Mouse (Mus musculus) thymus, adult 2 months (tissue): ENCODE results near the gene Siah3. TPM values are rescaled to one million over a fixed set of nuclear protein-coding genes. Genes with fewer than 3 reads are reported as not detected.
"Not testable (repeated sequence)": the region's sequence is repeated elsewhere in the genome, so short reads cannot be mapped to it uniquely, and the experiment has no call there.

ENCODE experiments used
- DNase-seq: peaks from one replicate; pipeline ENCODE4 v3.0.0; 2021
- H3K27ac ChIP-seq: fragments of 200-500 bp; 2 replicates; pipeline ENCODE4 v1.5.1; 2012; ENCODE audit warnings: low read length, control low read depth; ENCODE audit not compliant: control insufficient read depth, insufficient read depth
- H3K27me3 ChIP-seq: fragments of 200-500 bp; 2 replicates; pipeline ENCODE4 v1.6.1; 2012; ENCODE audit warnings: mild to moderate bottlenecking, low read length, moderate library complexity, mixed read lengths; ENCODE audit not compliant: control insufficient read depth, insufficient read depth
- H3K36me3 ChIP-seq: fragments of 200-500 bp; 2 replicates; pipeline ENCODE4 v1.6.1; 2012; ENCODE audit warnings: mild to moderate bottlenecking, low read length, moderate library complexity; ENCODE audit not compliant: control insufficient read depth, insufficient read depth
- H3K4me1 ChIP-seq: fragments of 200-500 bp; replicated peaks from 2 replicates; pipeline ENCODE4 v1.6.1; 2012; ENCODE audit warnings: low read length; ENCODE audit not compliant: control insufficient read depth, insufficient read depth
- H3K4me3 ChIP-seq: fragments of 200-500 bp; 2 replicates; pipeline ENCODE4 v1.5.1; 2012; ENCODE audit warnings: mild to moderate bottlenecking, low read length, control low read depth, moderate library complexity; ENCODE audit not compliant: control insufficient read depth, insufficient read depth
- CTCF ChIP-seq: fragments of 200-500 bp; IDR thresholded peaks from 2 replicates; pipeline ENCODE4 v1.5.1; 2012; ENCODE audit warnings: mild to moderate bottlenecking, control low read depth, low read length, moderate library complexity, borderline replicate concordance; ENCODE audit not compliant: control insufficient read depth, poor library complexity, insufficient read depth; ENCODE audit errors: extremely low read depth
- POLR2A ChIP-seq: fragments of 200-500 bp; IDR thresholded peaks from 2 replicates; pipeline ENCODE4 v1.6.1; 2012; ENCODE audit warnings: mild to moderate bottlenecking, low read length, control low read depth, moderate library complexity; ENCODE audit not compliant: control insufficient read depth, poor library complexity, insufficient read depth; ENCODE audit errors: extremely low read depth
- whole genome bisulfite sequencing: fragments of 180-500 bp; shearing (Covaris S2); methylation state at CpG from one replicate; pipeline ENCODE4 v1.1.7; 2018; 5-methylcytosine and 5-hydroxymethylcytosine counted together
- polyA plus RNA-seq: library from polyadenylated mRNA; depleted of rRNA; stranded (reverse); fragments of >200 nt; gene quantifications from 2 replicates; pipeline ENCODE4 v1.2.3, GENCODE M21; 2012

Gene Siah3
- polyA plus RNA-seq, 1 experiment: 0.05 TPM

GRCm38 (mm10) chr14:75432850-75433249 lies 22.9 kb upstream of the Siah3 start:
- Histone ChIP-seq H3K27ac (no peak overlapping the region), H3K36me3 (no peaks in the 10 kb centered on the region), H3K4me1 (no peaks in the 10 kb centered on the region), H3K4me3 (no peak overlapping the region), H3K27me3 (no peaks in the 10 kb centered on the region)
- 92% methylated on average over 10 of the region's 10 CpGs for WGBS
- no peak for TF ChIP-seq POLR2A
- TF ChIP-seq CTCF: no peak
- DNase-seq: no peak

DNA sequence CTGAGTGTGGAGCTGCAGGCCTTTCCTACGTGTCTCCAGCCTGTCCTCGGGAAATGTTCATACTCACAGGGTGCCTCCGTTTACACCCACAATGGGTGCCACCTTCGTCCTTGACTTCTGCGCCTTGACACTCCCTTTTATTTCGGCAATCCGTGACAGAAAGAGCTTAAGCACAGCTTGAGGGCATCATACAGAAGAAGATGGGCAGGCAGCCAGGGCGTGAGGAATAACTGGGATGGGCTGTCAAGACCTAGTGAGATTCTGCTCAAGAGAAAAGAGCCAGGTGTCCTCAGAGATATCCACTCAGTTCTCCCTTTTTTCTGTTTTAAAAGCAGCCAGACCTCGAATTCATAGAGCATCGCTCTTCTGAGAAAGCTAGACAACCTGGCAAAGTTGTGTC lies 21.2 kb upstream of the Siah3 start:
- WGBS: 93% methylated on average over 10 of the region's 10 CpGs
- no peaks in the 10 kb centered on the region for H3K36me3 ChIP-seq
- no peak for TF ChIP-seq CTCF
- no peak for TF ChIP-seq POLR2A
- no peaks in the 10 kb centered on the region for H3K4me1 ChIP-seq
- H3K4me3 ChIP-seq: no peak overlapping the region
- no peak for DNase-seq
- H3K27me3 ChIP-seq: no peaks in the 10 kb centered on the region
- no peak overlapping the region for H3K27ac ChIP-seq

GRCm38 (mm10) chr14:75444486-75445105 lies 11.2 kb upstream of the Siah3 start:
- Histone ChIP-seq H3K27ac (peak overlapping the region; percentile 22), H3K4me3 (no peak overlapping the region), H3K27me3 (no peaks in the 10 kb centered on the region), H3K36me3 (no peaks in the 10 kb centered on the region), H3K4me1 (peaks cover 19% of the 10 kb centered on the region)
- 76% methylated on average over 11 of the region's 11 CpGs for WGBS
- peak; percentile 40 for DNase-seq
- TF ChIP-seq POLR2A (no peak), CTCF (no peak)

GRCm38 (mm10) chr14:75445281-75445947 lies 10.4 kb upstream of the Siah3 start:
- Histone ChIP-seq H3K4me1 (peaks cover 19% of the 10 kb centered on the region), H3K27me3 (no peaks in the 10 kb centered on the region), H3K27ac (peak overlapping the region; percentile 90), H3K36me3 (no peaks in the 10 kb centered on the region), H3K4me3 (peak overlapping the region; percentile 43)
- TF ChIP-seq POLR2A (peak; percentile 91), CTCF (no peak)
- DNase-seq: peak; percentile 90
- WGBS: 6% methylated on average over 15 of the region's 15 CpGs

DNA sequence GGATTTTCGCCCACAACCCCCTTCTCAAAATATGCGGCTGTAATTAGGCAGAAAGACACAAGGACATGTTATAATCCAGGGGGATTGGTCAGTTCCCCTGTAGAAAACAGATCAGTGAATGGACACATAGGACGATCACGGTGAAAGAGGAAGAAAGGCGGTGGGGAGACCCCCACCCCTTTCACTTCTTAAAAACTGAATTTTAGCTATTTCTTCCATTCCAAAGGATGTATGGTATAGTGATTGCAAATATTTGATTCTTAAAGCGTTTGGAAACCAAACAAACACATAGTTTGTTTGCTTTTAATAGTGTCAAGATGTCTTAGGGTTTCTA lies 9.9 kb upstream of the Siah3 start:
- Histone ChIP-seq H3K4me1 (peaks cover 19% of the 10 kb centered on the region), H3K27ac (peak overlapping the region; percentile 90), H3K27me3 (no peaks in the 10 kb centered on the region), H3K4me3 (peak overlapping the region; percentile 43), H3K36me3 (no peaks in the 10 kb centered on the region)
- 16% methylated on average over 6 of the region's 6 CpGs for WGBS
- DNase-seq: no peak
- TF ChIP-seq POLR2A (no peak), CTCF (no peak)

GRCm38 (mm10) chr14:75446314-75446713 lies 9.5 kb upstream of the Siah3 start:
- H3K4me1 ChIP-seq: peaks cover 19% of the 10 kb centered on the region
- DNase-seq, H3K4me3 ChIP-seq, H3K36me3 ChIP-seq, H3K27me3 ChIP-seq: not testable (repeated sequence)
- H3K27ac ChIP-seq: peak overlapping the region; percentile 70; the same call in 1 of the 2 replicates

DNA sequence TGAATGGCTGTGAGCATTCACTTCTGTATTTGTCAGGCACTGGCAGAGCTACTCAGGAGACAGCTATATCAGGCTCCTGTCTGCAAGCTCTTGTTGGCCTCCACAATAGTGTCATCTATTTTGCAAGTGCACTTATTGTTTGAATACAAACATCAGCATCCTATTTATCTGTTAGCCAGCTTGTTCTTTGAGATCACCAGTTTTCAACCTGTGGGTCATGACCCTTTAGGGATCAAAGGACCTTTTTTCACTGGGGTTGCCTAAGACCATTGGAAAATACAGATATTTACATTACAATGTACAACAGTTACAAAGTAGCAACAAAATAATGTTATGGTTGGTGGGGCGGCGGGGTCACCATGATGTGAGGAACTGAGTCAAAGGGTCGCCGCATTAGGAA lies 1.9 kb upstream of the Siah3 start:
- Histone ChIP-seq H3K4me3 (no peak overlapping the region), H3K4me1 (peaks cover 10% of the 10 kb centered on the region; the same call in 1 of the 2 replicates), H3K36me3 (no peaks in the 10 kb centered on the region), H3K27ac (no peak overlapping the region), H3K27me3 (peaks cover 2% of the 10 kb centered on the region; the same call in 1 of the 2 replicates)
- DNase-seq: no peak
- no peak for TF ChIP-seq CTCF
- TF ChIP-seq POLR2A: no peak
- WGBS: 98% methylated on average over 4 of the region's 4 CpGs
